Mouse (Mus musculus) granulocyte monocyte progenitor cell, adult 5-6 weeks (primary cell): ENCODE results near the gene Krt88. TPM values are rescaled to one million over a fixed set of nuclear protein-coding genes. Genes with fewer than 3 reads are reported as not detected.

ENCODE experiments used
- ATAC-seq: replicated peaks from 2 replicates; pipeline ENCODE4 v1.8.0; 2016; ENCODE audit warnings: mild to moderate bottlenecking, moderate TSS enrichment, inconsistent platforms; ENCODE audit not compliant: poor library complexity, severe bottlenecking
- total RNA-seq, 2 experiments: library from RNA; stranded (forward) in 1 of 2; stranded (reverse) in 1 of 2; fragments of 200-712, 200-1000 nt in 1 of 2; fragments of >200 nt in 1 of 2; fragmentation: Nextera tagmentation in 1 of 2; gene quantifications; 2 replicates each; pipeline ENCODE4 v1.2.3; 2014 to 2017

Gene Krt88
- total RNA-seq, 2 experiments from 2014 or later: not detected

DNA sequence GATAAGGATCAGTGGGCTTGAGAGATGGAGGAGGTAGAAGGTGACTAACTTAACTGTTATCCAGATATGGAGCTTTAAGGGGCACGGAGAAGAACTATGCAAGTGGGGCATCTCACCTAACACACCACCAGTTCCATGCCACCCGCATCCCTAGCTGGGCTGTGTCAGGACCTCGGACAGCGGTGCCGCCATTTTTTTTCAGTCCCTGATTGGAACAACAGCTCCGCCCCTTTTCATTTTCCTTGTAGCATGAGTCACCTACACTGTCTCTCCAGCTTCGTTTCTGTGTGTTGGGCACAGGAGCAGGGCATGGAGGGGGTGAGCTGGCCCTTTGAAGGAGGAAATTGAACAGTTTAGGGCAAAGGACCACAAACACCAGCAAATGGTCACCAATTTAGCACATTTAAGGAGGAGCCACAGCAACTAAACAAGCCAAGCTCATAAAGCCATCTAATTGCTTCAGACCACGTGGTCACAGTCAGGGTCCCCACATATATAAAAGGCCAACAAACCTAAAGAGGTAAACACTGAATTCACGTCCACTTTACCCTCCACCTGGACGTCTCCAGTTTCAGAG, 25.5 kb downstream of the Krt88 start, which contains the start of gene Krt86:
Krt86 (plus strand) TSS at position 527 of the 577 bp plus-strand sequence.
- peak; percentile 72 for ATAC-seq

DNA sequence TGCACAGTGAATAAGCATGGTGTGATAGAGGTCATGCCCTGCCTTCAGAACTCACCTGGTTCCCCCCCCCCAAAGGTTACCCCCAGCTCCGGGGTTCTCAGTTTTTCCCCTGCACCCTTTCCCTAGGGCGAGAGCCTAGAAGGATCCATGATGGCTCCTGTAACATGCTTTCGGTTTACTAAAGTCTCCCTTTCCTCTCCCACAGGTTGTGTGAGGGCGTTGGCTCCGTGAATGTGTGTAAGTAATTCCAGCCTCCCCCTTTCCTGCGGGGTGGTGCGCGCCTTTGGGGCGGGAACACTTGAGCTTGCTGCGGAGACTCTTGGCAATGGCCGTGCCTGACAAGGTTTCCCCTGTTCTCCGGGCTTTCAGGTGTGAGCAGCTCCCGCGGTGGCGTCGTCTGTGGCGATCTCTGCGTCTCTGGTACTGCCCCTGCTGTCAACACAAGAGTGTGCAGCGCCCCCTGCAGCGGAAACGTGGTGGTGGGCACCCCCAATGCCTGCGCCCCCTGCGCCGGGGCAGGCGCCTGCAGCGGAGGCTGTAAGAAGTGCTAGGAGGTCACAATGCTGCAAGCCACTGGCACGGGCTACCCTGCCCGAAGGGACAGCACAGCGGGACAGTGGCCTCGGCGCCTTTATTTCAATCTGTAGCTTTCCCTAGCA, 31.6 kb downstream of the Krt88 start:
- ATAC-seq: peak; percentile 93

DNA sequence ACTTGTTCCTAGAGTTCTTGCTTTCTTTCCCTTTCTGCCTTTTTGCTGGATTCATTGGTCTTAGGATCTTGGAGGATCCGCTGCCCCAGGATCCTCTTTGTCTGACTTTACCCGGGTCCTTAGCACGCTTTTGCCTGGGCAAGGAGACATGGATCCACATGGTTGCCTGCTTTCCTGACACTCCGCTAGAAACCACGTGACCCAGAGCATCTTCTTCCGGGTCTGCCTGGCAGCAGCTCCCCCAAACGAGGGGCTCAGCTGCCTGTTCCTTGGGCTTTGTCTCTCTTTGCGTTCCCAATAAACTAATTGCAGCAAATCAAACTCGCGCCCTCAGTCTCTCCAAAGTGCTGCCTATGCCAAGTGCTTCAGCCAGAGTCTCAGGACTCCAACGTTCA, 32.1 kb downstream of the Krt88 start:
- no peak for ATAC-seq

DNA sequence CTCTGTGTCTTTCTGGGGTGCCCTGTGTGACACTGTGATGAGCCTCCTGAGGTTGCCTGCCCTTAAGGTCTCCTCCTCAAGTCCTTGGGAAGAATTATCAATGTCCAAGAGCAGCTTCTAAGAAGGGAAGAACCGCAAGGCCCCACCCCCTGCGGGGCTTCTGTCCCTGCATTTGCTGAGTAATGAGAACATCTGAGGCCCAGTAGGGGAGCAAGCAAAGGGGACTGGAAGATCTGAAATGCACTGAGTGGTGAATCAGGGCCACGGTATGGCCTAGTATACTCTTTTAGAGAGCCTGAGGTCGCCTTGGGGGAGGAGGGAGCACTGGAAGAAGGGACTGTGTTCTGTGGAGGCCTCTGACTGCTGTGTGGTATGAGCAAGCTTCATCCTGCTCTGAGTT, 34.5 kb downstream of the Krt88 start:
- ATAC-seq: no peak

DNA sequence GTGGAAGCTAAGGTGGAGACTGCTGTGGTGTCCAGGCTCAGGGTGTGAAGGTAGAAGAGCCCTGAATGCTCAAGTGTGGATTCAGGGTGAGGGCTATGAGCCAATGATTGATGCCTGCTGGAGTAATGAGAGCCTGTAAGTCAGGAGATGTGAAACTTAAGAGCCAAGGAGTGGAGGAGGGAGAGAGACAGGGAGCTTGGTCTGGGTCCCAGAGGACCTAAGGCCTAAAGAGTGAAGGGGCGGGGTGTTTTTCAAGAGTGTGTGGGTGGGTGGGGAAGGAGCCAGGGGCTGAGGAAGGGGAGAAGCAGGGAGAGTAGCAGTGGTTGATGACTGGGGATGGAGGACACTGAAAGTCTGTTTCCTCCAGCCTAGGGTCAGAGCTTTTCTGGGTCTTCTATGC, 36.1 kb downstream of the Krt88 start:
- no peak for ATAC-seq

DNA sequence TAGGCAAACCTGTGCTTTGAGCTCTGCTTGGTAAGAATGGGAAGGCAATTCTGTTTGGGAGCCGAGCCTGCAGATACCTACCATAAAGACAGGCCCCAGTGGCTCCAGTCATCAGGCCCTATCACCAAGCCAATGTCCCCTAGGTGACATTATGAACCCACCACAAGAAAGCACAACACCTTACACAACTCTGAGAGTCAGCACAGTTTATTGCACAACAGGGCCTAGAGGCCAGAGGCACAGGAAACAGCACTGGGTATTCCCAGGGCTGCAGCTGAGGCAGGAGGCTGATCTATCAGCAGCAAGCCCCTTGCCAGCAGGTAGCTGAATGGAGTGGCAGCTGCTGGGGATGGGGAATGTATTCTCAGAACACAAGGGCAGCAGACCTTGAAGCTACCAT, 37.4 kb downstream of the Krt88 start:
- ATAC-seq: peak; percentile 84

DNA sequence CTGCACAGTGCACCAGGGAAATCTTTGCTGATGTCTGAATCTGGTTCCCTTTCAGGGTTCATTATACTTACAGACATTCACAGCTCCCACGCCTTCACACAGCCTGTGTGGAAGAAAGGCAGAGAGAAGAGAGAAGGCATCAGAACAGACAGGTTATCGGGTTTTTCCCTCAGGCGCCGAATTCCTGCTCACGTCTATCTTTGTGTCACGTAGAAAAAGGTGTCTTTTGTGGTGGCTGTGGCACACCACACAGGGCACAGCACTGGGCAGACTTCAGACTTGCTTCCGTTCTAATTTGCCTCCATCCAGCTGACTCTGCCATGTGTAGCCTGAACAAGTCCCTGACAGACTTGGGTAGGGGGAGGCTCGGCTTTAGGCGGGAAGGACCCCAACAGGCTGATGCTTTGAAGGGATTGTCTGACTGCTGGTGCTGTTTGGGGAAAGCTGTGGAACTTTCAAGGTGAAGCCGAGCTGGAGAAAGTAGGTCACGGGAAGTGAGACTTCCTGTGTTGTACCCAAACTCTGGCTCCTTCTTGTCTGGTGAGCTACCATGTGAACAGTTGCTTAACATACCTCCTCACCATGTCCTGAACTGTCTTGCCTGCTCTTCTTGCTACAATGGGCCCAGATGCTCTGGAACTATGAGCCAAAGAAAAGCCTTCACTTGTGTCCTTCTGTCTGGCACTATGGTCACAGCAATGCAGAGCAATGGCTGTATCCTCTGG, 38.5 kb downstream of the Krt88 start:
- peak; percentile 36; the same call in 1 of the 2 replicates for ATAC-seq

DNA sequence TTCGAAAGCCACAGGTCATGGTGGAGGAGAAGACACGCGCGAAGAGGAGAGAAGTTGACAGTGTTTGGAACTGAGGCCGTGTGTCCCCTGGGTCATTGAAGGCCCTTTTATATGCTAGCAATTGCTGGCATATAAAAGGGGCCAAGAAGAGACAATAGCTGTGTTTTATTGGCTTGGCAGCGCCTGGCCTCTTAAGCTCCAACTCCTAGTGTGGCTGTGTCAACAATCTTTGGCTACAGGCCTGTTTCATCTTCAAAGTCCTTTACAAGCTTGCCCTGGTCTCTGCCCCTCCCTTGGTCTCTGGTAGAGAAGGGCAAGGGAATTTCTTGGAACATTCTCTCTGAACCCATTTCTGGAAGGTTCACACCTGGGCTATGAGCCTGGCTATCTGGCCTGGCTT, 43.9 kb downstream of the Krt88 start, which contains the start of gene Krt83:
Krt83 (minus strand) TSS at position 82 of the 400 bp plus-strand sequence.
- no peak for ATAC-seq

DNA sequence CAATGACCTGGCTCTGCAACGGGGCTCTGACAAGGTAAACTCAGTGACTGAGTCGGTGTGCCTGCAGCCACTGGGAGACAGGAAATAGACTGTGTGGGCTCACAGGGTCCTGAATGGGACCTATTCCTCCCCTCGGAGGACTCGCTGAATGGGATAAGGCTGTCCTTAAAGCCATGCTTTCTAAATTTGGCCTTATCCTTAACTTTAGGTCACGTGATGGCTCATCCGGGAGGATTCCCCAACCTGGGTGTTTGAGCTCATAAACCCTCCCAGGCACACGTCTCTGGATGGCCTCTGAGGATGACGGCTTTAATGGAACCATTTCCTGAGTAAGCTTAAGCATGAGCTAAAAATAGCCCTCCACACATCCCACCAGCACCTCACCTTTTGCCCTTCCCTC, 45.2 kb downstream of the Krt88 start:
- ATAC-seq: no peak

DNA sequence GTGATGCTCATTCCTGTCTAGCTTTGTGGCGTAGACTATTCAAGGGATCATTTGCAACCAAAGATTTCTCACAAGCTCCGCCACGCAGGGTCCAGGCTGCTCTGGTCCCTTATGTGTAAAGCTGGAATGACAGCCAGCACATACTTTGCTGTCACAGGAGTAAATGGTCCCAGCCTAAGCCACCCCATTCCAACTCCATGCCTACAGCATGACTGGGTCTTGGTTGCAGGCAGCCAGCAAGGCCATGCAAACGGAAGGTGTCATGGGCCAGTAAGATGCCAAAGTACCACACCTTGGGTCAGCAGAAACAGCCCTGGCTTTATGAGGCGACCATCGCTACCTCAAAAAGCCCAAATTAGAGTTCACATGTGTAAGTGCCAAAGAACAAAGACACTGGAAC, 46.2 kb downstream of the Krt88 start:
- no peak for ATAC-seq

DNA sequence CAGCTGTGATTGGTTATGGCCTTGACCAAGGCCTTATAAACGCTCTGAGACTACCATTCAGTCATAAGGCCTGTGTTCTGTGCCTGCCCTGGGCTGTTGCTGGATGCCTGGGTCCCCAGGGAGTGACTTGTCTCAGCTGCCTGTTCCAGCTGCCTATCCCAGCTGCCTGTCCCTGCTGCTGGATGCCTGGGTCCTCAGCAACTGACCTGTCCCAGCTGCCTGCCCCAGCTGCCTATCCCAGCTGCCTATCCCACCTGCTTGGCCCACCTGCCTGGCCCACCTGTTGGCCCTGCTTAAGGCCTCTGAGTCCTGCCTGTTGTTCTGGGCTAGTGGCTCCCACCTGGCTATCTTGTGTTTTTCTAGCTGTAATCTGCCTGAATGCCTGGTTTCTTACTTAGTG, 46.7 kb downstream of the Krt88 start:
- no peak for ATAC-seq

DNA sequence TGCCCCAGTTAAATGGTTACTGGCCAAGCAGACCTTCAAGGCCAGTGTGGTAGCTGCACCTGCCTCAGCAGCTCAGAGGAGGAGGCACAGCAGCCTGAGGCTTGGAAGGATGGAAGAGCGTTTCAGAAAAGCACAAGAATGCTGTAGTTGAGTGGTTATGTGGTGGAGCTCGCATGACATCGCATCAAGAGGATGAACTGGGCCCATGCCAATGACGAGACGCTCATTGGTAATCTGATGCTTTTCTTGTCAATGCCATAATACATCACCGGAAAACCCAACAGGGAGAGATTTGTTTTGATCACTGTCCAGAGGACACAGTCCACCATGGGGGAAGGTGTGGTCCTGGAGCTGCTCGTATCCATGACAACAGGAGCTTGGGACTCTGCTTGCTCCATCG, 47.7 kb downstream of the Krt88 start:
- no peak for ATAC-seq

DNA sequence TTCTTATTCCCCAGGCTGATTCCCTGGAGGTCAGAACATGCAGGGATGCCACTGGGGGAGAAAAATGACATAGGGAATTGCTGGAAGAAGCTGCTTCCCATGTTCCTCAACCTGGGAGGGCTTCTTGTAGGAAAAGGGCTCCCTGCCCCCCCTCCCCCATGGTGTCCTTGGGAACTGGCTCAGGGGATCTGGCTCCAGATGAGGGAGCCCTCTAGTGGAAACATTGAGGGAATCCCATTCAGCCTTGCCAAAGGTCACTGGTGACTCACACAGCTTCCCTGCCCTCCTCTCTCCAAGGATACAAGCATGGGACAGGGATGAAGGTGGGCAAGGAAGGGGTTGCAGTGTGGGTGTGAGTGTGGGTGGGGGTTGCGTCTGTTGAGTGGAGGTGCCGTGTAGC, 49.6 kb downstream of the Krt88 start:
- ATAC-seq: no peak; the same call in 1 of the 2 replicates

Other genes with a start within 250 kb of the Krt88 start
- 3.2 and 4.1 TPM in 2 replicates for gene Grasp, start 223.6 kb upstream of the Krt88 start, total RNA-seq (2014; fragmentation: Nextera tagmentation)
- 0.26 and 1.0 TPM in 2 replicates for gene Grasp, start 223.6 kb upstream of the Krt88 start, total RNA-seq (2017)
- gene Nr4a1, start 193.5 kb upstream of the Krt88 start, total RNA-seq (2014; fragmentation: Nextera tagmentation): 1.4 and 4.0 TPM in 2 replicates
- gene Nr4a1, start 193.5 kb upstream of the Krt88 start, total RNA-seq (2017): 2.4 and 4.1 TPM in 2 replicates
- 35.3 and 36.0 TPM in 2 replicates for gene Atg101, start 163.5 kb upstream of the Krt88 start, total RNA-seq (2014; fragmentation: Nextera tagmentation)
- gene Atg101, start 163.5 kb upstream of the Krt88 start, total RNA-seq (2017): 51.9 and 60.6 TPM in 2 replicates
- gene 6030408B16Rik, start 154.5 kb upstream of the Krt88 start, total RNA-seq (2014; fragmentation: Nextera tagmentation): 0.60 TPM in 1 of 2 replicates, not detected in the other
- gene 6030408B16Rik, start 154.5 kb upstream of the Krt88 start, total RNA-seq (2017): 0.86 TPM in 1 of 2 replicates, not detected in the other
- gene Krt80, start 77.6 kb upstream of the Krt88 start, total RNA-seq (2014; fragmentation: Nextera tagmentation): 3.2 and 4.2 TPM in 2 replicates
- gene Krt80, start 77.6 kb upstream of the Krt88 start, total RNA-seq (2017): 1.2 and 1.3 TPM in 2 replicates
- gene Krt7, start 36.7 kb upstream of the Krt88 start, total RNA-seq (2014; fragmentation: Nextera tagmentation): 0.21 and 0.67 TPM in 2 replicates
- gene Krt7, start 36.7 kb upstream of the Krt88 start, total RNA-seq (2017): 0.39 TPM in 1 of 2 replicates, not detected in the other
- gene Krt87, start 8.9 kb upstream of the Krt88 start, total RNA-seq (2014; fragmentation: Nextera tagmentation): not detected in 2 replicates
- gene Krt87, start 8.9 kb upstream of the Krt88 start, total RNA-seq (2017): not detected in 2 replicates
- gene Krt81, start 16.0 kb downstream of the Krt88 start, total RNA-seq (2014; fragmentation: Nextera tagmentation): not detected in 2 replicates
- gene Krt81, start 16.0 kb downstream of the Krt88 start, total RNA-seq (2017): not detected in 2 replicates
- gene Krt86, start 25.7 kb downstream of the Krt88 start, total RNA-seq (2014; fragmentation: Nextera tagmentation): not detected in 2 replicates
- gene Krt86, start 25.7 kb downstream of the Krt88 start, total RNA-seq (2017): not detected in 2 replicates
- gene Krt83, start 43.8 kb downstream of the Krt88 start, total RNA-seq (2014; fragmentation: Nextera tagmentation): not detected in 2 replicates
- 0.34 TPM in 1 of 2 replicates, not detected in the other for gene Krt83, start 43.8 kb downstream of the Krt88 start, total RNA-seq (2017)
- not detected in 2 replicates for gene Gm49425, start 69.5 kb downstream of the Krt88 start, total RNA-seq (2014; fragmentation: Nextera tagmentation)
- not detected in 2 replicates for gene Gm49425, start 69.5 kb downstream of the Krt88 start, total RNA-seq (2017)
- not detected in 2 replicates for gene Krt84, start 85.1 kb downstream of the Krt88 start, total RNA-seq (2014; fragmentation: Nextera tagmentation)
- not detected in 2 replicates for gene Krt84, start 85.1 kb downstream of the Krt88 start, total RNA-seq (2017)
- gene Krt82, start 102.9 kb downstream of the Krt88 start, total RNA-seq (2014; fragmentation: Nextera tagmentation): not detected in 2 replicates
- not detected in 2 replicates for gene Krt82, start 102.9 kb downstream of the Krt88 start, total RNA-seq (2017)
- gene Krt90, start 115.2 kb downstream of the Krt88 start, total RNA-seq (2014; fragmentation: Nextera tagmentation): not detected in 2 replicates
- gene Krt90, start 115.2 kb downstream of the Krt88 start, total RNA-seq (2017): not detected in 2 replicates
- not detected in 2 replicates for gene Krt75, start 126.2 kb downstream of the Krt88 start, total RNA-seq (2014; fragmentation: Nextera tagmentation)
- gene Krt75, start 126.2 kb downstream of the Krt88 start, total RNA-seq (2017): not detected in 2 replicates
- gene Gm5414, start 180.4 kb downstream of the Krt88 start, total RNA-seq (2014; fragmentation: Nextera tagmentation): not detected in 2 replicates
- gene Gm5414, start 180.4 kb downstream of the Krt88 start, total RNA-seq (2017): not detected in 2 replicates
- gene Gm5478, start 199.6 kb downstream of the Krt88 start, total RNA-seq (2014; fragmentation: Nextera tagmentation): not detected in 2 replicates
- gene Gm5478, start 199.6 kb downstream of the Krt88 start, total RNA-seq (2017): not detected in 2 replicates
- not detected in 2 replicates for gene Krt6b, start 232.5 kb downstream of the Krt88 start, total RNA-seq (2014; fragmentation: Nextera tagmentation)
- gene Krt6b, start 232.5 kb downstream of the Krt88 start, total RNA-seq (2017): not detected in 2 replicates
- gene Krt6a, start 246.6 kb downstream of the Krt88 start, total RNA-seq (2014; fragmentation: Nextera tagmentation): not detected in 2 replicates
- gene Krt6a, start 246.6 kb downstream of the Krt88 start, total RNA-seq (2017): not detected in 2 replicates